Mouse (Mus musculus) lung, postnatal 0 days (tissue): ENCODE measurements around the gene Hoxa2.

Experiments
- CTCF ChIP-seq: IDR thresholded peaks from 2 replicates; pipeline ENCODE4 v1.5.1; 2016; ENCODE audit warnings: antibody characterized with exemption, mild to moderate bottlenecking
- EP300 ChIP-seq: IDR thresholded peaks from 2 replicates; pipeline ENCODE4 v1.6.1; 2016; ENCODE audit warnings: antibody characterized with exemption, mild to moderate bottlenecking, control low read depth

DNA sequence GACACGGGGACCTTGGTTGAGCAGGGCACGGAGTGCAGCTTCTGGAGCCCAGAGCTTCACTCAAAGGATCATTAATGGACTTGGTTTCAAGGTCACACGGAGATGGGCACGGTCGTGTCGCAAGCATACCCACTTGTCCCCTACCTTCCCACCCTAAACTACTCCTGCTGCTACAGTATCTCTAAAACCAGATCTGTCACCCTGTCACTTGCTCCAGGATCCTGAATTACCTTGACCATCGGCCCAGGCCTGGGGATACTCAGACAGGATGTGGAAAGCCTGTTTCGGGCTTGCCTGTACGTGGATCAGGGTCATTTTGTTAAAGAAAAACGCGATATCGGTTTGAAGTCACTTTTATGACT is 45.0 kb upstream of the Hoxa2 start:
- TF ChIP-seq CTCF (no peak), EP300 (no peak)
